Mouse (Mus musculus): ENCODE results near the gene Slc8a2. TPM values are rescaled to one million over a fixed set of nuclear protein-coding genes. Genes with fewer than 3 reads are reported as not detected.

The Slc8a2 gene
- total and polyA plus RNA-seq, 3 experiments: 0.04 to 0.10 TPM; not detected in 1

GRCm38 (mm10) chr7:16196616-16197015, 67.0 kb downstream of the Slc8a2 start:
- Histone ChIP-seq H3K27ac (ENCODE audit: insufficient read depth, low read depth) (no peak overlapping the region), H3K4me3 (replicated peaks in 1 of 3; ENCODE audit: low read depth in 2 of 3, low read length in 2 of 3, poor library complexity in 1 of 3) (no peak overlapping the region), H3K9ac (ENCODE audit: insufficient read depth, low read depth) (no peak overlapping the region), H3K79me2 (replicated peaks; ENCODE audit: control insufficient read depth, extremely low read depth, insufficient read depth, poor library complexity, severe bottlenecking) (no peaks in the 10 kb centered on the region), H3K27me3 (replicated peaks) (no peaks in the 10 kb centered on the region), H3K36me3 (replicated peaks in 1 of 2; ENCODE audit: control insufficient read depth in 1 of 2, insufficient read depth in 1 of 2, low read length in 1 of 2) (peaks cover 49 to 69% of the 10 kb centered on the region in 2 experiments), H3K9me3 (replicated peaks; ENCODE audit: low read length) (no peaks in the 10 kb centered on the region), H3K4me1 (ENCODE audit: control insufficient read depth in 1 of 2, insufficient read depth in 2 of 2) (peaks cover 13 to 69% of the 10 kb centered on the region in 2 experiments), H3K4me2 (ENCODE audit: insufficient read depth, low read depth, poor library complexity, severe bottlenecking) (no peak overlapping the region)
- in situ Hi-C loops (cut with MboI; ENCODE audit: low pct_ligation_motif_present, low pct_unique_long_range_greater_than_20kb, low sequenced_read_pairs) (loop anchor here (10.0 kb wide), 1 partner anchor 58 kb away; the partner anchor contains the start of gene C5ar1), dilution Hi-C loops (cut with MboI; ENCODE audit: extremely low pct_ligation_motif_present, extremely low pct_unique_long_range_greater_than_20kb, low sequenced_read_pairs) (no loop called here)
- no peak for TF ChIP-seq MEF2A (IDR thresholded peaks at IDR 0.05; ENCODE audit: borderline replicate concordance, low read depth, low read length)
- TF ChIP-seq NRF1 (IDR thresholded peaks at IDR 0.05; ENCODE audit: low read depth, low read length): no peak
- no peak for TF ChIP-seq EP300 (IDR thresholded peaks at IDR 0.05; ENCODE audit: low read length)
- TF ChIP-seq BHLHE40 (IDR thresholded peaks at IDR 0.05; ENCODE audit: low read depth, low read length): no peak
- TF ChIP-seq MYC (IDR thresholded peaks at IDR 0.05; ENCODE audit: low read depth, low read length): no peak
- no peak for TF ChIP-seq HCFC1 (IDR thresholded peaks at IDR 0.05; ENCODE audit: low read depth, low read length)
- no peak for TF ChIP-seq USF2 (conservative IDR thresholded peaks at IDR 0.05; ENCODE audit: low read depth, low read length)
- TF ChIP-seq SMC3 (IDR thresholded peaks at IDR 0.05; ENCODE audit: low read depth, low read length): no peak
- TF ChIP-seq GABPA (IDR thresholded peaks at IDR 0.05; ENCODE audit: insufficient replicate concordance, low read depth, low read length): no peak
- no peak for TF ChIP-seq TBP (conservative IDR thresholded peaks at IDR 0.05; ENCODE audit: low read depth, low read length)
- no peak for TF ChIP-seq ZKSCAN1 (IDR thresholded peaks at IDR 0.05; ENCODE audit: borderline replicate concordance, low read depth, low read length)
- TF ChIP-seq MAX (IDR thresholded peaks at IDR 0.05; ENCODE audit: low read length): no peak
- no peak for TF ChIP-seq ZMIZ1 (IDR thresholded peaks at IDR 0.05; ENCODE audit: low read depth, low read length)
- DNase-seq (ENCODE audit: extremely low read depth): no peak

GRCm38 (mm10) chr7:16197166-16197565, 67.5 kb downstream of the Slc8a2 start:
- Histone ChIP-seq H3K9ac (ENCODE audit: insufficient read depth, low read depth) (no peak overlapping the region), H3K27me3 (replicated peaks) (no peaks in the 10 kb centered on the region), H3K4me1 (ENCODE audit: control insufficient read depth in 1 of 2, insufficient read depth in 2 of 2) (peaks cover 13 to 68% of the 10 kb centered on the region in 2 experiments), H3K4me3 (replicated peaks in 1 of 3; ENCODE audit: low read depth in 2 of 3, low read length in 2 of 3, poor library complexity in 1 of 3) (peak overlapping the region in 1 of 3 experiments; percentile 7), H3K36me3 (replicated peaks in 1 of 2; ENCODE audit: control insufficient read depth in 1 of 2, insufficient read depth in 1 of 2, low read length in 1 of 2) (peaks cover 55 to 74% of the 10 kb centered on the region in 2 experiments), H3K27ac (ENCODE audit: insufficient read depth, low read depth) (peak overlapping the region; percentile 31; the same call in 1 of the 2 replicates), H3K4me2 (ENCODE audit: insufficient read depth, low read depth, poor library complexity, severe bottlenecking) (no peak overlapping the region), H3K9me3 (replicated peaks; ENCODE audit: low read length) (no peaks in the 10 kb centered on the region), H3K79me2 (replicated peaks; ENCODE audit: control insufficient read depth, extremely low read depth, insufficient read depth, poor library complexity, severe bottlenecking) (no peaks in the 10 kb centered on the region)
- dilution Hi-C loops (cut with MboI; ENCODE audit: extremely low pct_ligation_motif_present, extremely low pct_unique_long_range_greater_than_20kb, low sequenced_read_pairs): no loop called here
- in situ Hi-C loops (cut with MboI; ENCODE audit: low pct_ligation_motif_present, low pct_unique_long_range_greater_than_20kb, low sequenced_read_pairs): loop anchor here (10.0 kb wide), 1 partner anchor 58 kb away; the partner anchor contains the start of gene C5ar1
- DNase-seq (ENCODE audit: extremely low read depth): peak; percentile 49
- no peak for TF ChIP-seq HCFC1 (IDR thresholded peaks at IDR 0.05; ENCODE audit: low read depth, low read length)
- TF ChIP-seq GABPA (IDR thresholded peaks at IDR 0.05; ENCODE audit: insufficient replicate concordance, low read depth, low read length): no peak
- TF ChIP-seq EP300 (IDR thresholded peaks at IDR 0.05; ENCODE audit: low read length): no peak
- TF ChIP-seq ZKSCAN1 (IDR thresholded peaks at IDR 0.05; ENCODE audit: borderline replicate concordance, low read depth, low read length): no peak
- no peak for TF ChIP-seq TBP (conservative IDR thresholded peaks at IDR 0.05; ENCODE audit: low read depth, low read length)
- TF ChIP-seq ELF1 (IDR thresholded peaks at IDR 0.05; ENCODE audit: low read depth, low read length): no peak
- no peak for TF ChIP-seq ZC3H11A (IDR thresholded peaks at IDR 0.05; ENCODE audit: low read depth, low read length)
- TF ChIP-seq SIN3A (IDR thresholded peaks at IDR 0.05; ENCODE audit: low read length): no peak
- no peak for TF ChIP-seq ZMIZ1 (IDR thresholded peaks at IDR 0.05; ENCODE audit: low read depth, low read length)
- no peak for TF ChIP-seq MAX (IDR thresholded peaks at IDR 0.05; ENCODE audit: low read length)
- no peak for TF ChIP-seq JUND (conservative IDR thresholded peaks at IDR 0.05; ENCODE audit: low read depth, low read length)
- no peak for TF ChIP-seq ETS1 (conservative IDR thresholded peaks at IDR 0.05; ENCODE audit: low read depth, low read length)
- no peak for TF ChIP-seq MYC (IDR thresholded peaks at IDR 0.05; ENCODE audit: low read depth, low read length)
- no peak for TF ChIP-seq IRF4 (IDR thresholded peaks at IDR 0.05; ENCODE audit: low read depth, low read length)

Data from CH12.LX (cell line).